Mouse (Mus musculus) limb, embryonic 14.5 days (tissue): ENCODE measurements around the gene Fut8. TPM values are rescaled to one million over a fixed set of nuclear protein-coding genes. Genes with fewer than 3 reads are reported as not detected.

Experiments used
- ATAC-seq: fragments of 200-750 bp; cut with Nextera tagmentation; 2 replicates; pipeline ENCODE4 v1.8.0; 2017; ENCODE audit warnings: low read depth, moderate number of reproducible peaks, moderate TSS enrichment; ENCODE audit not compliant: low FRiP score
- DNase-seq: peaks from one replicate; pipeline ENCODE4 v3.0.0-alpha.2; 2015; ENCODE audit warnings: low spot score
- H3K27ac ChIP-seq: fragments of 300-500 bp; sonication (generic); replicated peaks from 2 replicates; pipeline ENCODE4 v1.5.1; 2014; ENCODE audit warnings: low read depth, mild to moderate bottlenecking, low read length, moderate library complexity, mixed read lengths
- H3K27me3 ChIP-seq: fragments of 300-500 bp; sonication (generic); 2 replicates; pipeline ENCODE4 v1.6.1; 2014; ENCODE audit warnings: low read length, mixed read lengths; ENCODE audit not compliant: control insufficient read depth, insufficient read depth
- H3K36me3 ChIP-seq: fragments of 300-500 bp; sonication (generic); 2 replicates; pipeline ENCODE4 v1.6.1; 2014; ENCODE audit warnings: mild to moderate bottlenecking, low read length, moderate library complexity, mixed read lengths; ENCODE audit not compliant: control insufficient read depth, insufficient read depth
- H3K4me1 ChIP-seq: fragments of 300-500 bp; sonication (generic); 2 replicates; pipeline ENCODE4 v1.6.1; 2014; ENCODE audit warnings: antibody characterized with exemption, low read length, mixed read lengths; ENCODE audit not compliant: control insufficient read depth, insufficient read depth
- H3K4me2 ChIP-seq: fragments of 300-500 bp; sonication (generic); replicated peaks from 2 replicates; pipeline ENCODE4 v1.6.1; 2014; ENCODE audit warnings: low read depth, mild to moderate bottlenecking, low read length, moderate library complexity; ENCODE audit not compliant: severe bottlenecking
- H3K4me3 ChIP-seq: fragments of 300-500 bp; sonication (generic); replicated peaks from 2 replicates; pipeline ENCODE4 v1.5.1; 2014; ENCODE audit warnings: low read length
- H3K9ac ChIP-seq: fragments of 300-500 bp; sonication (generic); 2 replicates; pipeline ENCODE4 v1.6.1; 2014; ENCODE audit warnings: mild to moderate bottlenecking, low read depth, low read length, moderate library complexity; ENCODE audit not compliant: severe bottlenecking
- H3K9me3 ChIP-seq: fragments of 300-500 bp; sonication (generic); 2 replicates; pipeline ENCODE4 v1.6.1; 2016; ENCODE audit warnings: low read length; ENCODE audit not compliant: control insufficient read depth
- POLR2A ChIP-seq: fragments of 200-500 bp; IDR thresholded peaks from 2 replicates; pipeline ENCODE4 v1.8.0; 2012; ENCODE audit warnings: inconsistent platforms, mild to moderate bottlenecking, moderate library complexity, borderline replicate concordance; ENCODE audit not compliant: insufficient read depth, insufficient read length; ENCODE audit errors: extremely low read depth
- WGBS: fragments of 180-500 bp; shearing (Covaris S2); extraction: QIAGEN DNeasy Blood & Tissue Kit; methylation state at CpG from one replicate; pipeline ENCODE4 v1.1.7; 2014; 5-methylcytosine and 5-hydroxymethylcytosine counted together
- polyA plus RNA-seq, 2 experiments: library from polyadenylated mRNA; depleted of rRNA in 1 of 2; stranded (reverse) in 1 of 2; unstranded in 1 of 2; fragments of >200 nt; fragmentation: Nextera tagmentation in 1 of 2; extraction: Ambion mirVana in 1 of 2; gene quantifications; 2 replicates each; pipeline versions ENCODE4 v1.2.1 to v1.2.3; 2012 to 2014

Fut8 gene
- polyA plus RNA-seq, 2 experiments: 14.0 to 27.8 TPM

DNA sequence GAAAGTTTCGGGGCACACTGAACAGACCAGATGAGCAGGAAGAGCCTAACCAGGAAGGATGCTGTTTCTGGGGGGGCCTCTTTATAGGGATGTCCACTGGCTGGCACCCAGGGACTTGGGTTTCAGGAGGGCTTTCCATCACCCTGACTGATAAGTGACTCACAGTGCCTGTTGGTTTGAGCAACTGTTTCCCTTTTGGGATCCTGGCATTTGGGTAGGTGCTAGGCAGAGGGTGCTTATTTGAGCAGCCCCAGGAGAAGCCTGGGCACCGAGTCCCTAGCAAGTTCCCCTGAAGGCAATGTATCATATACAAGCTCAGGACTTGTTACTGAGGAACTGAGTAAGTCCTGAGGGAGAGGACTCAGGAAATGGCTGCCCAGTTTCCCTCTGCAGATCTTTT lies 267.5 kb downstream of the Fut8 start:
- H3K9me3 ChIP-seq: no peaks in the 10 kb centered on the region
- no peak overlapping the region for H3K27ac ChIP-seq
- no peak overlapping the region for H3K4me2 ChIP-seq
- no peaks in the 10 kb centered on the region for H3K27me3 ChIP-seq
- no peaks in the 10 kb centered on the region for H3K4me1 ChIP-seq
- no peaks in the 10 kb centered on the region for H3K36me3 ChIP-seq
- DNase-seq (no peak), ATAC-seq (no peak)
- no peak overlapping the region for H3K9ac ChIP-seq
- 88% methylated on average over 2 of the region's 2 CpGs for WGBS
- H3K4me3 ChIP-seq: no peak overlapping the region
- no peak for TF ChIP-seq POLR2A

DNA sequence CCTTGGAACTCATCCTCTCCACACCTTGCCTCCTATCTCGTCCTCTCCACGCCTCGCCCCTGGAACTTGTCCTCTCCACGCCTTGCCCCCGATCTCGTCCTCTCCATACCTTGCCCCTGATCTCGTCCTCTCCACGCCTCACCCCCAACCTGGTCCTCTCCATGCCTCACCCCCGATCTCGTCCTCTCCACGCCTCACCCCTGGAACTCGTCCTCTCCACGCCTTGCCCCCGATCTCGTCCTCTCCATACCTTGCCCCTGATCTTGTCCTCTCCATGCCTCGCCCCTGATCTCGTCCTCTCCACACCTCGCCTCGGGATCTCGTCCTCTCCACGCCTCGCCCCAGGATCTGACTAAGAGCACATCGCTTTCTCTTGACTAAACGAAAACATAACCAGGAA lies 269.8 kb downstream of the Fut8 start:
- Histone ChIP-seq H3K36me3 (no peaks in the 10 kb centered on the region), H3K27me3 (no peaks in the 10 kb centered on the region), H3K4me3 (no peak overlapping the region), H3K27ac (no peak overlapping the region), H3K9ac (no peak overlapping the region), H3K4me1 (no peaks in the 10 kb centered on the region), H3K9me3 (no peaks in the 10 kb centered on the region), H3K4me2 (no peak overlapping the region)
- TF ChIP-seq POLR2A: no peak
- 91% methylated on average over 24 of the region's 24 CpGs for WGBS
- no peak for ATAC-seq
- no peak for DNase-seq

DNA sequence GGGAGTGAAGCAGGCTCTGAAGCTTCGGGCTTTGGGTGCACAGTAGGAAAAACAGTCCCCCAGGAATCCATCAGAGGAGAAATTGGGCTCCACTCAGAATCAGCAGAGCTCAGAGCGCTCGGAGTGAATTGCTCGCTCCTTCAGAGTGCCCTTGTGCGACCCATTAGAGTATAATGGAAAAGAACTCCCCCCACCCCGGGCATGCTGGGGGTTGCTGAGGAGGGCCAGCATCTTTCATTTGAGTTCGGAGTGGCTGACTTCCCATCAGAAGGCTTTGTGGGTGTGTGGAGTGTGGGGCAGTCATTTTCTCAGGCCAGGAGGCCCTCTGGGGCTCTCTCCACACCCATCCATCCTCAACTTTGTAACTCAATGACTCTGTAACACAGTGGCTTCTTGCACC lies 272.8 kb downstream of the Fut8 start:
- Histone ChIP-seq H3K4me1 (no peaks in the 10 kb centered on the region), H3K4me2 (no peak overlapping the region), H3K4me3 (no peak overlapping the region), H3K9me3 (no peaks in the 10 kb centered on the region), H3K9ac (no peak overlapping the region), H3K27ac (no peak overlapping the region), H3K36me3 (no peaks in the 10 kb centered on the region), H3K27me3 (no peaks in the 10 kb centered on the region)
- ATAC-seq (no peak), DNase-seq (no peak)
- 84% methylated on average over 7 of the region's 7 CpGs for WGBS
- TF ChIP-seq POLR2A: no peak

DNA sequence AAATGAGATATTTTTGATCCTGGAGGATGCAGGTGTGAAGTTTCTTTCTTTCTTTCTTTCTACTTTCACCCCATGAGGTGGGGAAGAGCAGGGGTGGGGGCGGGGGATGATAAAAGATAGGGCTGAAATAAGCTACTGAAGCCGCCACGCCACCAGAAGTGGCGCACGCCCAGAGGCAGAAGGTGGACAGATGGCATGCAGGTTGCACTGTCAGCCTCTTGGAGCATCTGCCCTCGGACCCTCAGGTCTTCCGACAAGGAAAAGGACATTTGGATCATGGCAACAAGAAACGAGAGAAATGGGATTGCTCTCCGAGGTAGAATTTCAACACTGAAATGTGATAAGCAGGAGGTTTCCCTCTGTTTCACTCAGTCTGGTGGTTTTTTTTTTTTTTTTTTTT lies 273.3 kb downstream of the Fut8 start:
- WGBS: 85% methylated on average over 9 of the region's 9 CpGs
- H3K9me3 ChIP-seq: no peaks in the 10 kb centered on the region
- ATAC-seq (no peak), DNase-seq (no peak)
- no peaks in the 10 kb centered on the region for H3K36me3 ChIP-seq
- H3K9ac ChIP-seq: no peak overlapping the region
- no peak for TF ChIP-seq POLR2A
- H3K27me3 ChIP-seq: no peaks in the 10 kb centered on the region
- no peak overlapping the region for H3K4me3 ChIP-seq
- H3K27ac ChIP-seq: no peak overlapping the region
- no peaks in the 10 kb centered on the region for H3K4me1 ChIP-seq
- no peak overlapping the region for H3K4me2 ChIP-seq

DNA sequence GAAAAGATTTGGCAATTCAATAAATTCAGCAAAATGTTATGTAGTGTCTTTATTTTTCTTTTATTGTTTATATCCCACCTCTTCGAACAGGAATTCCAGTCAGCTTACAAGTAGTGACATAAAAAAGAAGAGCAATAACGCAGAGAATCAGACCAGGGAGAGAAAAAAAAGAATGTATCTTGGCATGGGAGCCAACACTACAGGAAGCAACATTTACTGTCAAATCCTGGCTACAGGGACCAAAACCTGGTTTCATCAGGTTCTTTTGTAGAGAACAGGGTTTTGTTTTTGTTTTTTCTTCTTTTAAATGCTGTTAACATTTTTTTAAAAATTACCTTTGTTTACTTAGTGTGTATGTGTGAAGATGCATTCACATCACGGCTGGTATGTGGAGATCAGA lies 273.7 kb downstream of the Fut8 start:
- no peaks in the 10 kb centered on the region for H3K9me3 ChIP-seq
- no peaks in the 10 kb centered on the region for H3K4me1 ChIP-seq
- H3K36me3 ChIP-seq: no peaks in the 10 kb centered on the region
- no peak overlapping the region for H3K4me3 ChIP-seq
- H3K4me2 ChIP-seq: no peak overlapping the region
- 78% methylated on average over 3 of the region's 3 CpGs for WGBS
- no peak for TF ChIP-seq POLR2A
- no peaks in the 10 kb centered on the region for H3K27me3 ChIP-seq
- no peak overlapping the region for H3K9ac ChIP-seq
- H3K27ac ChIP-seq: no peak overlapping the region
- ATAC-seq (no peak), DNase-seq (no peak)

DNA sequence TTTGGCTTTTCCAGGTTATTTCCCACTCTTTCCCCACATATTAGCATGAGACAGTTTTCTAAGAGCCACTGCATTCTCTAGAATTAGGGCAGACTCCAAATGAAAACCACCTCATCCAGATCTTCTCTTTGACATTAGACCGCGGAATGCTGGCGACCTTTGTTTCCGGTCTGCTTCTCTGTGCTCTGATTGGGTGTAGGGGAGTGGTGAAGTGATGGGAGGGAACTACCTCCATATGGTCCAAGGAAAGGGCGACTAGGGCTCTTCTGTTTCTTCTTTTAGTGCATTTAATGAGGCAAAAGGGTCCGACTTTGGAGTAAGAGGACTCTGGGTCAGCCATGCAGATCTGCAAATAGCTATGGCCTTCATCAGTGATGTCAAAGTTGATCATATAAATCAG lies 278.9 kb downstream of the Fut8 start:
- no peaks in the 10 kb centered on the region for H3K36me3 ChIP-seq

More for the DNA sequence above, 278.9 kb downstream of the Fut8 start:
- H3K4me1 ChIP-seq: peaks cover 8% of the 10 kb centered on the region
- no peaks in the 10 kb centered on the region for H3K9me3 ChIP-seq
- no peak for ATAC-seq
- H3K27ac ChIP-seq: no peak overlapping the region
- WGBS: 62% methylated on average over 6 of the region's 6 CpGs
- TF ChIP-seq POLR2A: no peak
- no peaks in the 10 kb centered on the region for H3K27me3 ChIP-seq
- H3K4me2 ChIP-seq: no peak overlapping the region
- no peak for DNase-seq
- no peak overlapping the region for H3K4me3 ChIP-seq
- H3K9ac ChIP-seq: no peak overlapping the region
